Mouse (Mus musculus): Measurements from ENCODE around the gene Zfp148. TPM values are rescaled to one million over a fixed set of nuclear protein-coding genes. Genes with fewer than 3 reads are reported as not detected.

Gene Zfp148
- polyA plus RNA-seq, 1 experiment from 2014 or later = 45.4 TPM

DNA sequence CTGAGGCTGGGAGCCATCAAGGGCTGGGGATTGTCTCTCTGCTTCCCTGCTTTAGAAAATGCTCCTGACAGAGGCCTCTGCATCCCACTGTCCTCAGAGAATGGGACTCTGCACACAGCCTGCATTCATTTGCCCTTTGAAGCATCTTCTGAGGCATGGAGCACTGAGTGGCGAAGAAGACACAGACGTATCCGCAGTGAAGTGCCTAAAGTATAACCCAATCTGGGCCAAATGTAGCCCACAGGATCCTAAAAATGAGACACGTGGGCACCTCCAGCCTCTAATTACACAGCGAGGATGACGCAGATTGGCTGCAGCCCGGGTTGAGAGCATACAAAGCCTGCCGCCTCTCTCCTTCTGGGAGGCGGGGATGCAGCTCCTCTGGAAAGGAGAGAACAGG is 36.3 kb upstream of the Zfp148 start:
- no peak overlapping the region for H3K9ac ChIP-seq (ENCODE audit: low read length)
- H3K27me3 ChIP-seq (ENCODE audit: control insufficient read depth, insufficient read depth, low read length) = no peaks in the 10 kb centered on the region
- DNase-seq (ENCODE audit: low spot score) (no peak), ATAC-seq (ENCODE audit: insufficient read depth, low FRiP score, low TSS enrichment) (no peak)
- H3K9me3 ChIP-seq (ENCODE audit: control insufficient read depth, low read length) = no peaks in the 10 kb centered on the region
- no peaks in the 10 kb centered on the region for H3K4me1 ChIP-seq (ENCODE audit: control insufficient read depth, insufficient read depth, low read length)
- no peaks in the 10 kb centered on the region for H3K36me3 ChIP-seq (ENCODE audit: control insufficient read depth, insufficient read depth, low read length)
- WGBS = 54% methylated on average over 9 of the region's 9 CpGs
- H3K4me2 ChIP-seq (ENCODE audit: low read depth) = no peak overlapping the region
- H3K27ac ChIP-seq (ENCODE audit: low read depth, low read length) = no peak overlapping the region
- no peak overlapping the region for H3K4me3 ChIP-seq (ENCODE audit: low read depth, low read length)

DNA sequence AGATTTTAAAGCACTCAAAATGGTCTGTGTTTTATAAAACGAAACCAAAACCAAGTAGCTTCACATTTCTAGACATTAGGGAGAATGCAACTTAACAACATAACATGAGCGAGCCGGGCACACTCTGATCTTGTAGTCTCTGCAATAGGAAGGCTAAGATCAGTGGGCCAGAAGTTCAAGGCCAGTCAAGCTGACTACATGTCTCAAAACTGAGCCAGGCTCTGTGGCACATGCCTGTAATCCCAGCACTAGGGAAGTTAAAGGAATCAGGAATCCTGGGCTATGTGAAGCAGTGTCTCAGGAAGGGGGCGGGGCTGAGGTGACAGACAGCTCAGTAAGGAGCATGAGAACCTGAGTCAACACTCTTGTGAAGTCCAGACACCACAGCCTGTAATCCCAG is 35.8 kb upstream of the Zfp148 start:
- Histone ChIP-seq H3K9me3 (ENCODE audit: control insufficient read depth, low read length) (no peaks in the 10 kb centered on the region), H3K4me1 (ENCODE audit: control insufficient read depth, insufficient read depth, low read length) (no peaks in the 10 kb centered on the region), H3K4me3 (ENCODE audit: low read depth, low read length) (no peak overlapping the region), H3K36me3 (ENCODE audit: control insufficient read depth, insufficient read depth, low read length) (no peaks in the 10 kb centered on the region), H3K27me3 (ENCODE audit: control insufficient read depth, insufficient read depth, low read length) (no peaks in the 10 kb centered on the region), H3K4me2 (ENCODE audit: low read depth) (no peak overlapping the region), H3K27ac (ENCODE audit: low read depth, low read length) (no peak overlapping the region), H3K9ac (ENCODE audit: low read length) (no peak overlapping the region)
- DNase-seq (ENCODE audit: low spot score) = no peak
- WGBS = 83% methylated on average over 4 of the region's 4 CpGs
- no peak for ATAC-seq (ENCODE audit: insufficient read depth, low FRiP score, low TSS enrichment)

GRCm38 (mm10) chr16:33346376-33346775 is 34.3 kb upstream of the Zfp148 start:
- H3K9ac ChIP-seq (ENCODE audit: low read length) = no peak overlapping the region
- H3K4me2 ChIP-seq (ENCODE audit: low read depth) = no peak overlapping the region
- 55% methylated on average over 3 of the region's 3 CpGs for WGBS
- H3K27me3 ChIP-seq (ENCODE audit: control insufficient read depth, insufficient read depth, low read length) = no peaks in the 10 kb centered on the region
- no peak for ATAC-seq (ENCODE audit: insufficient read depth, low FRiP score, low TSS enrichment)
- H3K4me3 ChIP-seq (ENCODE audit: low read depth, low read length) = no peak overlapping the region
- H3K27ac ChIP-seq (ENCODE audit: low read depth, low read length) = no peak overlapping the region
- no peaks in the 10 kb centered on the region for H3K4me1 ChIP-seq (ENCODE audit: control insufficient read depth, insufficient read depth, low read length)
- no peaks in the 10 kb centered on the region for H3K9me3 ChIP-seq (ENCODE audit: control insufficient read depth, low read length)
- no peaks in the 10 kb centered on the region for H3K36me3 ChIP-seq (ENCODE audit: control insufficient read depth, insufficient read depth, low read length)
- no peak for DNase-seq (ENCODE audit: low spot score)

DNA sequence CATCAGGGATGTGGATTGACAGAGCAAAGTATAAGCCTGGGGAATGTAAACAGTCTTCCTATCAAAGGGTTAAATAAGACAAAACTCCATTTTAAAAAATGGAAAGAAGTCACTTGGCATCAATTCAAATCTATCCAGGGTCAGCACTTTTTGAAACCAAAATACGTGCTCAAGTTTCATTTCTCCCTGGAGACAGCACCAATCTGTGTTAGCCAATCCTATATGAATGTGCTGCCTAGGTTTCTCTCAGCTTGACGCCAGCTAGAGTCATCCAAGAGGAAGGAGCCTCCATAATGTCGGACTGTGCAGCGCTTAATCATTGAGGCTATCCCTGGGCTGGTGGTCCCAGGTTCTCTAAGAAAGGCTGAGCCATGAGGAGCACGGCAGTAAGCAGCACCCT is 33.5 kb upstream of the Zfp148 start:
- 63% methylated on average over 5 of the region's 5 CpGs for WGBS
- ATAC-seq (ENCODE audit: insufficient read depth, low FRiP score, low TSS enrichment) = no peak
- no peak overlapping the region for H3K9ac ChIP-seq (ENCODE audit: low read length)
- no peak overlapping the region for H3K4me3 ChIP-seq (ENCODE audit: low read depth, low read length)
- no peak for DNase-seq (ENCODE audit: low spot score)
- H3K4me1 ChIP-seq (ENCODE audit: control insufficient read depth, insufficient read depth, low read length) = no peaks in the 10 kb centered on the region
- no peaks in the 10 kb centered on the region for H3K9me3 ChIP-seq (ENCODE audit: control insufficient read depth, low read length)
- H3K36me3 ChIP-seq (ENCODE audit: control insufficient read depth, insufficient read depth, low read length) = no peaks in the 10 kb centered on the region
- H3K27me3 ChIP-seq (ENCODE audit: control insufficient read depth, insufficient read depth, low read length) = no peaks in the 10 kb centered on the region
- no peak overlapping the region for H3K27ac ChIP-seq (ENCODE audit: low read depth, low read length)
- no peak overlapping the region for H3K4me2 ChIP-seq (ENCODE audit: low read depth)

DNA sequence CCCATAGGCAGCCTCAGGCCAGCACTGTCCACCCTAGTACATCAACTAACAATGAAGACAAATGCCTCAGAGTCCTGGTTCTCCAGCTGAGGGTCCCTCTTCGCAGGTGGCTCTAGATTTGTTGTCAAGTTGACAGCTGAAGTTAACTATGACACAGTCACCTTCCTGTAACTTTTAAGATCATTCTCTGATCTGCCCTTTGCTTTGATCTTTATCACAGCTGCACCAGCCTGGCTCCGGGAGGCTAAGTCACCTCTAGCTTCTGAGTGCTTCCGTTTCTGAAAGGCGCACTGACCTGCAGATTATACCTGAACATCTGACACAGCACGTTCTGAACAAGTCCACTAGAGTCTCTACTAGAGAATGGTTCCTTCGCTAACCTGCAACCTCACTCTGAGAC is 22.8 kb upstream of the Zfp148 start:
- no peaks in the 10 kb centered on the region for H3K4me1 ChIP-seq (ENCODE audit: control insufficient read depth, insufficient read depth, low read length)
- H3K4me2 ChIP-seq (ENCODE audit: low read depth) = no peak overlapping the region
- DNase-seq (ENCODE audit: low spot score) (no peak), ATAC-seq (ENCODE audit: insufficient read depth, low FRiP score, low TSS enrichment) (no peak)
- no peak overlapping the region for H3K27ac ChIP-seq (ENCODE audit: low read depth, low read length)
- WGBS = 87% methylated on average over 6 of the region's 6 CpGs
- H3K27me3 ChIP-seq (ENCODE audit: control insufficient read depth, insufficient read depth, low read length) = no peaks in the 10 kb centered on the region
- H3K4me3 ChIP-seq (ENCODE audit: low read depth, low read length) = no peak overlapping the region
- no peak overlapping the region for H3K9ac ChIP-seq (ENCODE audit: low read length)
- no peaks in the 10 kb centered on the region for H3K9me3 ChIP-seq (ENCODE audit: control insufficient read depth, low read length)
- no peaks in the 10 kb centered on the region for H3K36me3 ChIP-seq (ENCODE audit: control insufficient read depth, insufficient read depth, low read length)

DNA sequence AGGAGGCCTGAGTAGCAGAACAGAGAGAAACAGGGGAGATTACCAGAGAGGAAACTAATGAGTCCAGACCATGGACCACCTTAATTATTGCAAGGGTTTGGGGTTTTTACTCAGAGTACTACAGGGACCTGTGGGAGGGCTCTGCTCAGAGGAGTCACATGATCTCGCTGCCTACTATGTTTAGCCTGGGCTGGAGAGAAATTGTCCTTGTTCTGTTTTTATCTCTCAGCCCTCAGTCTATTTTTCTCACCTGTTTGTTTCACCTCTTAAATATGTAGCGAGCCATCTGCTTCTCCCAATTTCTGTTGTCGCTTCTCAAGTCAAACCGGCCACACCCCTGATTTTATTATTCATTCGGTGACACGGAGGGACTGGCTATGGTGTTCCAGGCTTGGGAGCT is 14.9 kb upstream of the Zfp148 start:
- Histone ChIP-seq H3K36me3 (ENCODE audit: control insufficient read depth, insufficient read depth, low read length) (no peaks in the 10 kb centered on the region), H3K4me1 (ENCODE audit: control insufficient read depth, insufficient read depth, low read length) (no peaks in the 10 kb centered on the region), H3K27ac (ENCODE audit: low read depth, low read length) (no peak overlapping the region), H3K4me2 (ENCODE audit: low read depth) (no peak overlapping the region), H3K9me3 (ENCODE audit: control insufficient read depth, low read length) (no peaks in the 10 kb centered on the region), H3K9ac (ENCODE audit: low read length) (no peak overlapping the region), H3K27me3 (ENCODE audit: control insufficient read depth, insufficient read depth, low read length) (no peaks in the 10 kb centered on the region), H3K4me3 (ENCODE audit: low read depth, low read length) (no peak overlapping the region)
- no peak for DNase-seq (ENCODE audit: low spot score)
- ATAC-seq (ENCODE audit: insufficient read depth, low FRiP score, low TSS enrichment) = no peak
- 87% methylated on average over 6 of the region's 6 CpGs for WGBS

GRCm38 (mm10) chr16:33368632-33369031 is 12.0 kb upstream of the Zfp148 start:
- ATAC-seq (ENCODE audit: insufficient read depth, low FRiP score, low TSS enrichment) (no peak), DNase-seq (ENCODE audit: low spot score) (no peak)
- 73% methylated on average over 3 of the region's 3 CpGs for WGBS
- no peak overlapping the region for H3K9ac ChIP-seq (ENCODE audit: low read length)
- H3K27me3 ChIP-seq (ENCODE audit: control insufficient read depth, insufficient read depth, low read length) = no peaks in the 10 kb centered on the region
- no peak overlapping the region for H3K27ac ChIP-seq (ENCODE audit: low read depth, low read length)
- no peak overlapping the region for H3K4me2 ChIP-seq (ENCODE audit: low read depth)
- no peaks in the 10 kb centered on the region for H3K9me3 ChIP-seq (ENCODE audit: control insufficient read depth, low read length)
- H3K36me3 ChIP-seq (ENCODE audit: control insufficient read depth, insufficient read depth, low read length) = no peaks in the 10 kb centered on the region
- H3K4me3 ChIP-seq (ENCODE audit: low read depth, low read length) = no peak overlapping the region
- H3K4me1 ChIP-seq (ENCODE audit: control insufficient read depth, insufficient read depth, low read length) = no peaks in the 10 kb centered on the region

DNA sequence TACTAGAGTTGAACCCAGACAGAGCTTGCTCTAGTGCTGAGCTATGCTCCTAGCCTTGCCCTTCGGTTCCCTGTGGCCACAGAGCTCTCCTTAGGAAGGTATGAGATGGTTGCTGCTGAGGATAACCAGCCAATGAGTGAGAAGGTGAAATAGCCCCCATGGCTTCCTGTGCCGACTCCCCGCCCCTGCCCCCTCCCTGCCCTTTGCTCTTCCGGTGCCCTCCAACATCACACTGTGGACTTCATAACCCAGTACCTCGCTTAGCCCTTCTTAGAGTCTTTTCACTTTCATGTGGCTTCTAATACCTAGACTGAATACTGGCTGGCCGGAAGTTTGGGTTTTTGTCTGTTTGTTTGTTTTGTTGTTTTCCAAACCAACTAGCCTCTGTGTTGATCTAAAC is 9.8 kb upstream of the Zfp148 start:
- DNase-seq (ENCODE audit: low spot score) (no peak), ATAC-seq (ENCODE audit: insufficient read depth, low FRiP score, low TSS enrichment) (no peak)
- 59% methylated on average over 6 of the region's 6 CpGs for WGBS
- Histone ChIP-seq H3K27ac (ENCODE audit: low read depth, low read length) (no peak overlapping the region), H3K27me3 (ENCODE audit: control insufficient read depth, insufficient read depth, low read length) (no peaks in the 10 kb centered on the region), H3K4me3 (ENCODE audit: low read depth, low read length) (no peak overlapping the region), H3K9ac (ENCODE audit: low read length) (no peak overlapping the region), H3K4me1 (ENCODE audit: control insufficient read depth, insufficient read depth, low read length) (no peaks in the 10 kb centered on the region), H3K4me2 (ENCODE audit: low read depth) (no peak overlapping the region), H3K9me3 (ENCODE audit: control insufficient read depth, low read length) (no peaks in the 10 kb centered on the region), H3K36me3 (ENCODE audit: control insufficient read depth, insufficient read depth, low read length) (no peaks in the 10 kb centered on the region)

DNA sequence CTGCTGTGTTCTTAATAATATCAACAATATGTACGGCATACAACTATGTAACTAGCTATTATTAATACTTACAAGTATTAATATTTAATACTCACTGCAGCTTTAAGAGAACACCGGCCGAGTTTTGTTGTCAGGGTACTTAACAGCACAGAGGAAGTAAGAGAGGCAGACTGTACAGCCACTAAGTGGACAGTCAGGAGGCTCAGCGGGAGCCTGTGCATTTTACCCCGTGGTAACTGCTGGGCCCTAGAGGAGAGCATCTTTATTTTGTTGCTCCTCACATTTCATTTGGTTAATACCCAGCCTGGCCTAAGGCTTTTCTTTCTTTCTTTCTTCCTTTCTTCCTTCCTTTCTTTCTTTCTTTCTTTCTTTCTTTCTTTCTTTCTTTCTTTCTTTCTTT is 8.0 kb upstream of the Zfp148 start:
- ATAC-seq (ENCODE audit: insufficient read depth, low FRiP score, low TSS enrichment) (no peak), DNase-seq (ENCODE audit: low spot score) (no peak)
- 81% methylated on average over 5 of the region's 5 CpGs for WGBS
- Histone ChIP-seq H3K36me3 (ENCODE audit: control insufficient read depth, insufficient read depth, low read length) (no peaks in the 10 kb centered on the region), H3K9me3 (ENCODE audit: control insufficient read depth, low read length) (no peaks in the 10 kb centered on the region), H3K27me3 (ENCODE audit: control insufficient read depth, insufficient read depth, low read length) (no peaks in the 10 kb centered on the region), H3K9ac (ENCODE audit: low read length) (no peak overlapping the region), H3K4me1 (ENCODE audit: control insufficient read depth, insufficient read depth, low read length) (no peaks in the 10 kb centered on the region), H3K27ac (ENCODE audit: low read depth, low read length) (no peak overlapping the region), H3K4me3 (ENCODE audit: low read depth, low read length) (no peak overlapping the region), H3K4me2 (ENCODE audit: low read depth) (no peak overlapping the region)
